Mouse (Mus musculus) heart, adult 2 months (tissue): ENCODE measurements at regions not wholly inside any gene's neighbourhood (a gene's known extent, or its start where the extent isn't known, plus 50 kb on each side); places are given as distances from the start of the nearest gene placed in this dataset.

Experiments
- CTCF ChIP-seq: fragments of 200-600 bp; IDR thresholded peaks from 2 replicates; pipeline ENCODE4 v1.8.1; 2022; ENCODE audit warnings: antibody characterized with exemption, mild to moderate bottlenecking, moderate library complexity
- POLR2A ChIP-seq: fragments of 200-500 bp; IDR thresholded peaks from 2 replicates; pipeline ENCODE4 v1.6.1; 2011; ENCODE audit warnings: mild to moderate bottlenecking, low read depth, low read length, control low read depth; ENCODE audit not compliant: insufficient read depth

GRCm38 (mm10) chr14:105377770-105378169, 119.4 kb downstream of the Ndfip2 start:
- TF ChIP-seq CTCF: no peak
- TF ChIP-seq POLR2A: no peak
